Mouse (Mus musculus): ENCODE measurements around the gene Itga4. TPM values are rescaled to one million over a fixed set of nuclear protein-coding genes. Genes with fewer than 3 reads are reported as not detected.

The Itga4 gene
- total and polyA plus RNA-seq, 3 experiments = 22.7 to 97.5 (median 48.9) TPM

DNA sequence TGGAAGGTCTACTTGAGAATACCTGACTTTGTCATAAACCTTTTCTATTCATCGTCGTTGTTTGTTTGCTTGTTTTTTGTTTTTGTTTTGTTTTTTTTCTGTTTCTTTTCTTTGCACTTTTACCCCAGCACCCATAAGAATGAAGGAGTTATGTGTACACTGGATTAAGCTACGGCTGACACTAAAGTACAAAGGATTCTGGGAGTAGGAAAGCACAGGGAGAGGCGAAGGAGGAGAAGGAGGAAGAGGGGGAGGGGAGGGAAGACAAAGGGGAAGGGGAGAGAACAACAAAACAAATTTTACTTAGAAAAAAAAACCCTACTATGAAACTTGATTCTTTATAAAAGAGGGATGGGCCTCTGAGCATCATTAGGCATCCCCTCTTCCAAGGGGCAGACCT lies 2.2 kb downstream of the Itga4 start:
- Histone ChIP-seq H3K27ac (ENCODE audit: control insufficient read depth, low read depth, low read length) (peak overlapping the region; percentile 96), H3K4me1 (ENCODE audit: control insufficient read depth in 1 of 2, insufficient read depth in 2 of 2, low read length in 2 of 2) (peaks cover 24 to 27% of the 10 kb centered on the region in 2 experiments), H3K9me3 (replicated peaks; ENCODE audit: insufficient read depth, low read length) (no peaks in the 10 kb centered on the region), H3K9ac (ENCODE audit: control insufficient read depth, low read depth, low read length, poor library complexity, severe bottlenecking) (peak overlapping the region; percentile 74), H3K27me3 (ENCODE audit: control insufficient read depth in 1 of 2, insufficient read depth in 2 of 2, low read length in 2 of 2) (no peaks in the 10 kb centered on the region), H3K4me3 (ENCODE audit: control insufficient read depth in 1 of 2, insufficient read depth in 1 of 2, low read depth in 2 of 2, low read length in 2 of 2) (peak overlapping the region; percentile 37 to 86), H3K79me2 (ENCODE audit: control insufficient read depth, insufficient read depth, low read length, poor library complexity) (peaks cover 44% of the 10 kb centered on the region), H3K36me3 (ENCODE audit: control insufficient read depth in 1 of 2, insufficient read depth in 2 of 2, low read length in 2 of 2) (peaks cover 13 to 47% of the 10 kb centered on the region in 2 experiments)
- TF ChIP-seq SIN3A (IDR thresholded peaks at IDR 0.05; ENCODE audit: low read length) = peak; percentile 21; the same call in 1 of the 2 replicates
- TF ChIP-seq ZMIZ1 (IDR thresholded peaks at IDR 0.05; ENCODE audit: low read depth, low read length) = 0 out of 2 replicates have a peak, but pooled peaks have one; percentile 34
- no peak for TF ChIP-seq UBTF (IDR thresholded peaks at IDR 0.05; ENCODE audit: borderline replicate concordance, insufficient read depth, low read depth, low read length)
- 0 out of 4 replicates have a peak, but pooled peaks of 1 of the 2 experiments have one; percentile 19 for TF ChIP-seq EP300 (IDR thresholded peaks at IDR 0.05; ENCODE audit: low read depth in 1 of 2, low read length in 2 of 2)
- no peak for TF ChIP-seq USF1 (IDR thresholded peaks at IDR 0.05; ENCODE audit: low read depth, low read length)
- TF ChIP-seq MAZ (IDR thresholded peaks at IDR 0.05; ENCODE audit: low read depth, low read length) = 0 out of 2 replicates have a peak, but pooled peaks have one; percentile 26
- DNase-seq (ENCODE audit: low read depth, low spot score) = peak; percentile 51

- peak overlapping the region; percentile 92 for H3K27ac ChIP-seq (ENCODE audit: control insufficient read depth, low read depth, low read length)
- H3K9ac ChIP-seq (ENCODE audit: control insufficient read depth, low read depth, low read length, poor library complexity, severe bottlenecking) = peak overlapping the region; percentile 42
- peak overlapping the region in 1 of 2 experiments; percentile 86; a peak in 2 of 4 replicates for H3K4me3 ChIP-seq (ENCODE audit: control insufficient read depth in 1 of 2, insufficient read depth in 1 of 2, low read depth in 2 of 2, low read length in 2 of 2)
- H3K4me1 ChIP-seq (ENCODE audit: control insufficient read depth in 1 of 2, insufficient read depth in 2 of 2, low read length in 2 of 2) = peaks cover 15 to 23% of the 10 kb centered on the region in 2 experiments
- no peaks in the 10 kb centered on the region for H3K27me3 ChIP-seq (ENCODE audit: control insufficient read depth in 1 of 2, insufficient read depth in 2 of 2, low read length in 2 of 2)
- no peaks in the 10 kb centered on the region for H3K9me3 ChIP-seq (replicated peaks; ENCODE audit: insufficient read depth, low read length)
- peaks cover 13 to 53% of the 10 kb centered on the region in 2 experiments for H3K36me3 ChIP-seq (ENCODE audit: control insufficient read depth in 1 of 2, insufficient read depth in 2 of 2, low read length in 2 of 2)
- peaks cover 56% of the 10 kb centered on the region for H3K79me2 ChIP-seq (ENCODE audit: control insufficient read depth, insufficient read depth, low read length, poor library complexity)
- DNase-seq (ENCODE audit: low read depth, low spot score) = peak; percentile 96
- TF ChIP-seq POLR2AphosphoS2 (IDR thresholded peaks at IDR 0.05; ENCODE audit: low read length) (peak; percentile 63; the same call in 1 of the 2 replicates), MYC (IDR thresholded peaks at IDR 0.05; ENCODE audit: low read depth, low read length) (peak; percentile 84; the same call in 1 of the 2 replicates), EP300 (IDR thresholded peaks at IDR 0.05; ENCODE audit: low read depth in 1 of 2, low read length in 2 of 2) (peak; percentile 95 to 97), JUND (IDR thresholded peaks at IDR 0.05; ENCODE audit: low read depth, low read length) (peak; percentile 58; the same call in 1 of the 2 replicates), POLR2AphosphoS5 (IDR thresholded peaks at IDR 0.05; ENCODE audit: borderline replicate concordance, low read depth, low read length) (no peak), ZMIZ1 (IDR thresholded peaks at IDR 0.05; ENCODE audit: low read depth, low read length) (peak; percentile 50), MXI1 (IDR thresholded peaks at IDR 0.05; ENCODE audit: low read depth, low read length) (peak; percentile 78), CHD2 (IDR thresholded peaks at IDR 0.05; ENCODE audit: low read length) (no peak), GABPA (IDR thresholded peaks at IDR 0.05; ENCODE audit: low read depth, low read length) (no peak), HCFC1 (IDR thresholded peaks at IDR 0.05; ENCODE audit: low read depth, low read length) (no peak), MAFK (IDR thresholded peaks at IDR 0.05; ENCODE audit: borderline replicate concordance, low read depth, low read length) (peak; percentile 3; the same call in 1 of the 2 replicates), USF1 (IDR thresholded peaks at IDR 0.05; ENCODE audit: low read depth, low read length) (no peak), UBTF (IDR thresholded peaks at IDR 0.05; ENCODE audit: borderline replicate concordance, insufficient read depth, low read depth, low read length) (no peak), E2F4 (IDR thresholded peaks at IDR 0.05; ENCODE audit: borderline replicate concordance, low read depth, low read length) (no peak), ELF1 (IDR thresholded peaks at IDR 0.05; ENCODE audit: low read depth, low read length) (peak; percentile 44; the same call in 1 of the 2 replicates), RAD21 (IDR thresholded peaks at IDR 0.05; ENCODE audit: low read depth, low read length) (no peak), MAZ (IDR thresholded peaks at IDR 0.05; ENCODE audit: low read depth, low read length) (0 out of 2 replicates have a peak, but pooled peaks have one; percentile 54), NRF1 (IDR thresholded peaks at IDR 0.05; ENCODE audit: insufficient read depth, low read depth, low read length, poor library complexity, severe bottlenecking) (no peak), BHLHE40 (IDR thresholded peaks at IDR 0.05; ENCODE audit: borderline replicate concordance, low read depth, low read length) (0 out of 2 replicates have a peak, but pooled peaks have one; percentile 8), SIN3A (IDR thresholded peaks at IDR 0.05; ENCODE audit: low read length) (peak; percentile 81), ZC3H11A (IDR thresholded peaks at IDR 0.05; ENCODE audit: low read depth, low read length) (no peak), SMC3 (IDR thresholded peaks at IDR 0.05; ENCODE audit: low read depth, low read length) (no peak), GATA1 (IDR thresholded peaks at IDR 0.05; ENCODE audit: low read depth, low read length) (peak; percentile 97), TBP (IDR thresholded peaks at IDR 0.05; ENCODE audit: low read depth, low read length) (peak; percentile 81), KAT2A (conservative IDR thresholded peaks at IDR 0.05; ENCODE audit: low read depth, low read length) (no peak; the same call in 1 of the 2 replicates), MEF2A (IDR thresholded peaks at IDR 0.05; ENCODE audit: extremely low read depth, insufficient replicate concordance, low read depth, low read length, poor library complexity, severe bottlenecking) (no peak), USF2 (IDR thresholded peaks at IDR 0.05; ENCODE audit: borderline replicate concordance in 1 of 2, insufficient read depth in 1 of 2, low read depth in 1 of 2, low read length in 2 of 2) (no peak), ZKSCAN1 (IDR thresholded peaks at IDR 0.05; ENCODE audit: low read depth, low read length) (no peak)
Observed at GRCm38 (mm10) chr2:79259326-79259725, 4.1 kb downstream of the Itga4 start.

Data from MEL (cell line).